Mouse (Mus musculus) liver, embryonic 13.5 days (tissue): Measurements from ENCODE around the gene Pstpip1. TPM values are rescaled to one million over a fixed set of nuclear protein-coding genes. Genes with fewer than 3 reads are reported as not detected.

Experiments
- ATAC-seq: fragments of 200-750 bp; cut with Nextera tagmentation; 2 replicates; pipeline ENCODE4 v1.8.0; 2017; ENCODE audit warnings: low read depth, mild to moderate bottlenecking, moderate number of reproducible peaks, moderate library complexity
- DNase-seq: peaks from one replicate; pipeline ENCODE4 v3.0.0; 2022
- H3K27ac ChIP-seq: fragments of 300-500 bp; sonication (generic); 2 replicates; pipeline ENCODE4 v1.5.1; 2015; ENCODE audit warnings: moderate library complexity, mild to moderate bottlenecking, inconsistent platforms
- H3K27me3 ChIP-seq: fragments of 300-500 bp; sonication (generic); 2 replicates; pipeline ENCODE4 v1.6.1; 2015; ENCODE audit warnings: mild to moderate bottlenecking, inconsistent platforms
- H3K36me3 ChIP-seq: fragments of 300-500 bp; sonication (generic); 2 replicates; pipeline ENCODE4 v1.6.1; 2015; ENCODE audit warnings: mild to moderate bottlenecking, inconsistent platforms
- H3K4me1 ChIP-seq: fragments of 300-500 bp; sonication (generic); replicated peaks from 2 replicates; pipeline ENCODE4 v1.6.1; 2015; ENCODE audit warnings: inconsistent platforms
- H3K4me2 ChIP-seq: fragments of 300-500 bp; sonication (generic); 2 replicates; pipeline ENCODE4 v1.6.1; 2015; ENCODE audit warnings: inconsistent platforms, mild to moderate bottlenecking, moderate library complexity
- H3K4me3 ChIP-seq: fragments of 300-500 bp; sonication (generic); replicated peaks from 2 replicates; pipeline ENCODE4 v1.5.1; 2015; ENCODE audit warnings: mild to moderate bottlenecking, inconsistent platforms
- H3K9ac ChIP-seq: fragments of 300-500 bp; sonication (generic); 2 replicates; pipeline ENCODE4 v1.6.1; 2015; ENCODE audit warnings: mild to moderate bottlenecking, inconsistent platforms
- H3K9me3 ChIP-seq: fragments of 300-500 bp; sonication (generic); replicated peaks from 2 replicates; pipeline ENCODE4 v1.6.1; 2016; ENCODE audit warnings: inconsistent platforms
- WGBS: fragments of 180-500 bp; shearing (Covaris S2); methylation state at CpG from one replicate; pipeline ENCODE4 v1.1.7; 2015; ENCODE audit not compliant: insufficient replicate concordance; 5-methylcytosine and 5-hydroxymethylcytosine counted together
- polyA plus RNA-seq: library from polyadenylated mRNA; unstranded; fragments of >200 nt; fragmentation: Nextera tagmentation; extraction: Ambion mirVana; gene quantifications from 2 replicates; pipeline ENCODE4 v1.2.1, GENCODE M21; 2015

Pstpip1 gene
- polyA plus RNA-seq, 1 experiment from 2014 or later: 2.8 TPM

- H3K27ac ChIP-seq: no peak overlapping the region; the same call in 1 of the 2 replicates
- no peak overlapping the region for H3K9ac ChIP-seq
- WGBS: 49% methylated on average over 6 of the region's 6 CpGs
- H3K36me3 ChIP-seq: no peaks in the 10 kb centered on the region
- no peak overlapping the region for H3K4me3 ChIP-seq
- H3K27me3 ChIP-seq: no peaks in the 10 kb centered on the region
- no peaks in the 10 kb centered on the region for H3K9me3 ChIP-seq
- peaks cover 12% of the 10 kb centered on the region for H3K4me1 ChIP-seq
- ATAC-seq (no peak), DNase-seq (no peak)
- no peak overlapping the region for H3K4me2 ChIP-seq
These were observed 16.7 kb downstream of the Pstpip1 start for GRCm38 (mm10) chr9:56106274-56107072.

- DNase-seq (no peak), ATAC-seq (0 out of 2 replicates have a peak, but pooled peaks have one; percentile 9)
- Histone ChIP-seq H3K27me3 (no peaks in the 10 kb centered on the region), H3K4me2 (no peak overlapping the region), H3K27ac (no peak overlapping the region), H3K9me3 (no peaks in the 10 kb centered on the region), H3K36me3 (no peaks in the 10 kb centered on the region), H3K4me3 (no peak overlapping the region), H3K4me1 (peaks cover 12% of the 10 kb centered on the region), H3K9ac (no peak overlapping the region)
- 47% methylated on average over 6 of the region's 6 CpGs for WGBS
These were observed 17.8 kb downstream of the Pstpip1 start for GRCm38 (mm10) chr9:56107527-56107926.

- Histone ChIP-seq H3K4me2 (no peak overlapping the region), H3K4me1 (peaks cover 12% of the 10 kb centered on the region), H3K9ac (no peak overlapping the region), H3K36me3 (no peaks in the 10 kb centered on the region), H3K9me3 (no peaks in the 10 kb centered on the region), H3K27ac (no peak overlapping the region), H3K4me3 (no peak overlapping the region), H3K27me3 (no peaks in the 10 kb centered on the region)
- WGBS: 30% methylated on average over 5 of the region's 5 CpGs
- DNase-seq: no peak
- peak; percentile 41; the same call in 1 of the 2 replicates for ATAC-seq
These were observed 18.4 kb downstream of the Pstpip1 start for GRCm38 (mm10) chr9:56108174-56108573.

- Histone ChIP-seq H3K27me3 (no peaks in the 10 kb centered on the region), H3K27ac (no peak overlapping the region), H3K9me3 (no peaks in the 10 kb centered on the region; the same call in 1 of the 2 replicates), H3K4me3 (no peak overlapping the region), H3K4me1 (no peaks in the 10 kb centered on the region), H3K36me3 (peaks cover 4% of the 10 kb centered on the region; the same call in 1 of the 2 replicates), H3K4me2 (no peak overlapping the region), H3K9ac (no peak overlapping the region)
- ATAC-seq: 0 out of 2 replicates have a peak, but pooled peaks have one; percentile 14
- WGBS: 60% methylated on average over 5 of the region's 5 CpGs
- DNase-seq: no peak
These were observed 28.3 kb downstream of the Pstpip1 start for GRCm38 (mm10) chr9:56118091-56118490.

- ATAC-seq (0 out of 2 replicates have a peak, but pooled peaks have one; percentile 29), DNase-seq (peak; percentile 43)
- peak overlapping the region; percentile 29; the same call in 1 of the 2 replicates for H3K4me3 ChIP-seq
- H3K9ac ChIP-seq: no peak overlapping the region
- H3K27ac ChIP-seq: no peak overlapping the region
- peak overlapping the region; percentile 53 for H3K4me2 ChIP-seq
- H3K4me1 ChIP-seq: no peaks in the 10 kb centered on the region
- WGBS: 24% methylated on average over 14 of the region's 14 CpGs
- no peaks in the 10 kb centered on the region for H3K27me3 ChIP-seq
- H3K36me3 ChIP-seq: peaks cover 4% of the 10 kb centered on the region; the same call in 1 of the 2 replicates
- H3K9me3 ChIP-seq: no peaks in the 10 kb centered on the region; the same call in 1 of the 2 replicates
These were observed 28.8 kb downstream of the Pstpip1 start for GRCm38 (mm10) chr9:56118582-56118981.

- H3K9me3 ChIP-seq: no peaks in the 10 kb centered on the region; the same call in 1 of the 2 replicates
- DNase-seq: no peak
- no peaks in the 10 kb centered on the region for H3K4me1 ChIP-seq
These were observed 29.9 kb downstream of the Pstpip1 start for GRCm38 (mm10) chr9:56119651-56120050.

GRCm38 (mm10) chr9:56121097-56121496 lies 31.3 kb downstream of the Pstpip1 start:
- H3K27me3 ChIP-seq: no peaks in the 10 kb centered on the region
- ATAC-seq (no peak), DNase-seq (no peak)
- no peaks in the 10 kb centered on the region; the same call in 1 of the 2 replicates for H3K9me3 ChIP-seq
- H3K4me3 ChIP-seq: no peak overlapping the region
- H3K36me3 ChIP-seq: peaks cover 2% of the 10 kb centered on the region; the same call in 1 of the 2 replicates
- no peak overlapping the region for H3K9ac ChIP-seq
- no peak overlapping the region for H3K27ac ChIP-seq
- no peaks in the 10 kb centered on the region for H3K4me1 ChIP-seq
- WGBS: 56% methylated on average over 7 of the region's 7 CpGs
- no peak overlapping the region for H3K4me2 ChIP-seq

More at GRCm38 (mm10) chr9:56119651-56120050, 29.9 kb downstream of the Pstpip1 start:
- Histone ChIP-seq H3K4me3 (no peak overlapping the region), H3K27ac (no peak overlapping the region), H3K4me2 (no peak overlapping the region), H3K9ac (no peak overlapping the region), H3K36me3 (peaks cover 4% of the 10 kb centered on the region; the same call in 1 of the 2 replicates), H3K27me3 (no peaks in the 10 kb centered on the region)
- WGBS: 71% methylated on average over 2 of the region's 2 CpGs
- ATAC-seq: no peak

GRCm38 (mm10) chr9:56122973-56123372 lies 33.2 kb downstream of the Pstpip1 start:
- 59% methylated on average over 8 of the region's 8 CpGs for WGBS
- H3K27ac ChIP-seq: no peak overlapping the region
- H3K4me1 ChIP-seq: peaks cover 4% of the 10 kb centered on the region; the same call in 1 of the 2 replicates
- no peak overlapping the region for H3K9ac ChIP-seq
- no peak overlapping the region for H3K4me2 ChIP-seq
- ATAC-seq: no peak
- no peaks in the 10 kb centered on the region for H3K36me3 ChIP-seq
- DNase-seq: no peak
- no peak overlapping the region for H3K4me3 ChIP-seq
- H3K9me3 ChIP-seq: no peaks in the 10 kb centered on the region
- H3K27me3 ChIP-seq: no peaks in the 10 kb centered on the region

GRCm38 (mm10) chr9:56123613-56124012 lies 33.9 kb downstream of the Pstpip1 start:
- Histone ChIP-seq H3K27me3 (no peaks in the 10 kb centered on the region), H3K36me3 (no peaks in the 10 kb centered on the region), H3K4me2 (no peak overlapping the region), H3K9ac (no peak overlapping the region), H3K4me1 (peaks cover 10% of the 10 kb centered on the region; the same call in 1 of the 2 replicates), H3K27ac (no peak overlapping the region), H3K4me3 (no peak overlapping the region), H3K9me3 (no peaks in the 10 kb centered on the region)
- ATAC-seq (no peak), DNase-seq (no peak)
- 72% methylated on average over 7 of the region's 7 CpGs for WGBS

- H3K36me3 ChIP-seq: 0 out of 2 replicates have a peak, but pooled peaks cover 7% of the 10 kb centered on the region
- H3K9ac ChIP-seq: no peak overlapping the region
- no peaks in the 10 kb centered on the region for H3K27me3 ChIP-seq
- ATAC-seq (no peak), DNase-seq (no peak)
- H3K4me2 ChIP-seq: no peak overlapping the region
- whole genome bisulfite sequencing: 57% methylated on average over 11 of the region's 11 CpGs
- H3K4me1 ChIP-seq: peaks cover 12% of the 10 kb centered on the region; the same call in 1 of the 2 replicates
- H3K9me3 ChIP-seq: no peaks in the 10 kb centered on the region
- no peak overlapping the region for H3K27ac ChIP-seq
- H3K4me3 ChIP-seq: no peak overlapping the region
These were observed 34.8 kb downstream of the Pstpip1 start for GRCm38 (mm10) chr9:56124561-56124960.

- H3K27ac ChIP-seq: no peak overlapping the region
- H3K9ac ChIP-seq: no peak overlapping the region
- H3K36me3 ChIP-seq: 0 out of 2 replicates have a peak, but pooled peaks cover 7% of the 10 kb centered on the region
- ATAC-seq (no peak), DNase-seq (no peak)
- no peak overlapping the region for H3K4me2 ChIP-seq
- WGBS: 57% methylated on average over 16 of the region's 16 CpGs
- H3K27me3 ChIP-seq: no peaks in the 10 kb centered on the region
- H3K9me3 ChIP-seq: no peaks in the 10 kb centered on the region
- peaks cover 12% of the 10 kb centered on the region; the same call in 1 of the 2 replicates for H3K4me1 ChIP-seq
- H3K4me3 ChIP-seq: no peak overlapping the region
These were observed 36.9 kb downstream of the Pstpip1 start for GRCm38 (mm10) chr9:56126453-56127173.
